Comparison of ENCODE assay signal across 8 mouse cellular contexts in genomic region chr1:192107352-192107751, GRCm38 (mm10). TPM values are rescaled to one million over a fixed set of nuclear protein-coding genes. Genes with fewer than 3 reads are reported as not detected.
A peak's percentile ranks its signal among the peaks of the same experiment; 100 is the strongest.
DNase-seq lines count a peak whose midpoint lies in the region; ATAC-seq lines count a peak whose summit lies in the region.

No protein-coding gene starts in this region.

- ATAC-seq in cerebellum, adult (ENCODE audit: insufficient number of reproducible peaks, low FRiP score, low TSS enrichment): peak; percentile 80; the same call in 1 of the 2 replicates
- ATAC-seq in neural tube, embryonic 13.5 days (ENCODE audit: low read depth): peak; percentile 63; the same call in 1 of the 2 replicates
- 0 out of 2 replicates have a peak, but pooled peaks have one; percentile 62 for ATAC-seq in forebrain, embryonic 14.5 days
- ATAC-seq in limb, embryonic 15.5 days (ENCODE audit: insufficient number of reproducible peaks, low FRiP score, low TSS enrichment, low read depth): peak; percentile 65; the same call in 1 of the 2 replicates

- no peaks in the 10 kb centered on the region for H3K27me3 ChIP-seq in neural tube, embryonic 13.5 days
- no peaks in the 10 kb centered on the region for H3K27me3 ChIP-seq in forebrain, embryonic 14.5 days (replicated peaks; ENCODE audit: control insufficient read depth, insufficient read depth, low read length)
- H3K27me3 ChIP-seq in limb, embryonic 15.5 days: no peaks in the 10 kb centered on the region

- WGBS in neural tube, embryonic 13.5 days: 12% methylated on average over 2 of the region's 2 CpGs
- 11% methylated on average over 2 of the region's 2 CpGs for WGBS in forebrain, embryonic 14.5 days
- WGBS in limb, embryonic 15.5 days: 18% methylated on average over 2 of the region's 2 CpGs

- peaks cover 4% of the 10 kb centered on the region; the same call in 1 of the 2 replicates for H3K4me1 ChIP-seq in neural tube, embryonic 13.5 days (replicated peaks)
- H3K4me1 ChIP-seq in forebrain, embryonic 14.5 days (ENCODE audit: control insufficient read depth, insufficient read depth, low read length): no peaks in the 10 kb centered on the region
- no peaks in the 10 kb centered on the region for H3K4me1 ChIP-seq in limb, embryonic 15.5 days

- peaks cover 68% of the 10 kb centered on the region for H3K36me3 ChIP-seq in neural tube, embryonic 13.5 days
- peaks cover 35% of the 10 kb centered on the region for H3K36me3 ChIP-seq in forebrain, embryonic 14.5 days (ENCODE audit: control insufficient read depth, insufficient read depth, low read length)
- H3K36me3 ChIP-seq in limb, embryonic 15.5 days: peaks cover 64% of the 10 kb centered on the region

- no peak overlapping the region for H3K4me3 ChIP-seq in neural tube, embryonic 13.5 days
- H3K4me3 ChIP-seq in forebrain, embryonic 14.5 days (ENCODE audit: low read depth, low read length): no peak overlapping the region
- no peak overlapping the region for H3K4me3 ChIP-seq in limb, embryonic 15.5 days

- no peaks in the 10 kb centered on the region for H3K9me3 ChIP-seq in neural tube, embryonic 13.5 days
- H3K9me3 ChIP-seq in forebrain, embryonic 14.5 days (replicated peaks; ENCODE audit: control insufficient read depth, low read length): no peaks in the 10 kb centered on the region
- H3K9me3 ChIP-seq in limb, embryonic 15.5 days: no peaks in the 10 kb centered on the region

- H3K27ac ChIP-seq in neural tube, embryonic 13.5 days (replicated peaks): no peak overlapping the region
- no peak overlapping the region for H3K27ac ChIP-seq in forebrain, embryonic 14.5 days (ENCODE audit: low read depth, low read length)
- H3K27ac ChIP-seq in limb, embryonic 15.5 days: no peak overlapping the region

- no peak overlapping the region for H3K4me2 ChIP-seq in neural tube, embryonic 13.5 days
- H3K4me2 ChIP-seq in forebrain, embryonic 14.5 days (ENCODE audit: low read length): no peak overlapping the region
- no peak overlapping the region for H3K4me2 ChIP-seq in limb, embryonic 15.5 days

- H3K9ac ChIP-seq in neural tube, embryonic 13.5 days: no peak overlapping the region
- H3K9ac ChIP-seq in forebrain, embryonic 14.5 days (ENCODE audit: low read length): no peak overlapping the region
- no peak overlapping the region for H3K9ac ChIP-seq in limb, embryonic 15.5 days

- no peak for DNase-seq in cerebellum, adult 11-12 months
- no peak for DNase-seq in neural tube, embryonic 10.5 days (ENCODE audit: extremely low spot score, low spot score)
- DNase-seq in forebrain, embryonic 14.5 days (ENCODE audit: low spot score): peak; percentile 58
- DNase-seq in retina, embryonic 14.5 days (ENCODE audit: low spot score): peak; percentile 57
- DNase-seq in urinary bladder, adult 18-20 months (ENCODE audit: low spot score in 2 of 2): no peak

RNA-seq across cellular contexts. Expression of gene Traf5, which starts 15.0 kb away (rescaled TPM):
- polyA plus RNA-seq in neural tube, embryonic 13.5 days (2015; fragmentation: Nextera tagmentation; extraction: Ambion mirVana): 2.4 and 4.4 TPM in 2 replicates
- 2.5 and 3.3 TPM in 2 replicates for polyA plus RNA-seq in forebrain, embryonic 14.5 days (2014; fragmentation: Nextera tagmentation; extraction: Ambion mirVana)
- 21.7 TPM in 2 replicates for polyA plus RNA-seq in limb, embryonic 15.5 days (2015; fragmentation: Nextera tagmentation; extraction: Ambion mirVana)

RNA-seq across cellular contexts. Expression of gene Rcor3, which starts 30.5 kb away (rescaled TPM):
- 32.3 and 35.7 TPM in 2 replicates for polyA plus RNA-seq in neural tube, embryonic 13.5 days (2015; fragmentation: Nextera tagmentation; extraction: Ambion mirVana)
- polyA plus RNA-seq in forebrain, embryonic 14.5 days (2014; fragmentation: Nextera tagmentation; extraction: Ambion mirVana): 20.1 and 25.1 TPM in 2 replicates
- polyA plus RNA-seq in limb, embryonic 15.5 days (2015; fragmentation: Nextera tagmentation; extraction: Ambion mirVana): 33.1 and 33.8 TPM in 2 replicates

Comparison
In these comparisons a context has a peak if more than half of its experiments do, and no peak if none do; other contexts are left out.
1. DNase-seq: peak in forebrain, embryonic 14.5 days (single experiment) and retina, embryonic 14.5 days (single experiment); none in cerebellum, adult 11-12 months (single experiment), neural tube, embryonic 10.5 days (single experiment) and urinary bladder, adult 18-20 months (0 of 2).
2. Peak in every context shown above with its lines, with median percentiles within 50 percentile points of each other: ATAC-seq.